ENCODE assay signal across 8 mouse cellular contexts in the genomic region with DNA sequence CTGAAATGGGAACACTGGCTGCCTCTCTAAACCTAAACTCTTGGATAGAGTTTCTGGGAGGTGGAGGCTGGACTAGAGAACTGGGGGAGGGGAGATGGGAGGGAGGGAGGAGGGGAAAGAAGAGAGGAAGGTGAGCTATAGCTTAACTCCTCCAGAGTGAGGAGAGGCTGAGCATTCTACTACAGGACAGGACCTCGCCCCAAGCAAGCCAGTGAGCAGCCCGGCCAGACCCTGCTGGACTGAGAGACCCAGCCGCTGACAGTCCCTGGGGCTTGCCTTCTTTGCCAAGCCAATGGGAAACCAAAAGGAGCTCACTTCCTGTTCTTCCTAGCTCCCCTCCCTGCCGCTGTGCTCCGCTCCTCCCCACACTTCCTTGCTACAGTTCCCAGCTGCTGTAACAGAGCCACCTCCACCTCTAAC. TPM values are rescaled to one million over a fixed set of nuclear protein-coding genes. Genes with fewer than 3 reads are reported as not detected.
DNase-seq lines count a peak whose midpoint lies in the region; ATAC-seq and TF ChIP-seq lines count a peak whose summit lies in the region.

No protein-coding gene starts in this region.

- H3K9me3 ChIP-seq in forebrain, embryonic 12.5 days = no peaks in the 10 kb centered on the region
- no peaks in the 10 kb centered on the region for H3K9me3 ChIP-seq in forebrain, embryonic 10.5 days
- H3K9me3 ChIP-seq in embryonic facial prominence, embryonic 12.5 days = no peaks in the 10 kb centered on the region
- H3K9me3 ChIP-seq in intestine, postnatal 0 days (ENCODE audit: control insufficient read depth) = no peaks in the 10 kb centered on the region
- H3K9me3 ChIP-seq in lung, embryonic 14.5 days (ENCODE audit: low read depth, low read length) = no peaks in the 10 kb centered on the region

- no peak overlapping the region for H3K4me3 ChIP-seq in forebrain, embryonic 12.5 days (replicated peaks)
- no peak overlapping the region for H3K4me3 ChIP-seq in forebrain, embryonic 10.5 days
- no peak overlapping the region for H3K4me3 ChIP-seq in embryonic facial prominence, embryonic 12.5 days
- no peak overlapping the region for H3K4me3 ChIP-seq in intestine, postnatal 0 days (ENCODE audit: low read depth, low read length)
- no peak overlapping the region for H3K4me3 ChIP-seq in lung, embryonic 14.5 days (ENCODE audit: low read depth, low read length)
- H3K4me3 ChIP-seq in thymus, adult 2 months (ENCODE audit: control insufficient read depth, insufficient read depth, low read length) = no peak overlapping the region

- H3K36me3 ChIP-seq in forebrain, embryonic 12.5 days (replicated peaks) = peaks cover 58% of the 10 kb centered on the region
- H3K36me3 ChIP-seq in forebrain, embryonic 10.5 days (replicated peaks) = peaks cover 54% of the 10 kb centered on the region
- H3K36me3 ChIP-seq in embryonic facial prominence, embryonic 12.5 days = peaks cover 3% of the 10 kb centered on the region; the same call in 1 of the 2 replicates
- H3K36me3 ChIP-seq in intestine, postnatal 0 days (ENCODE audit: control insufficient read depth, insufficient read depth) = peaks cover 14% of the 10 kb centered on the region; the same call in 1 of the 2 replicates
- H3K36me3 ChIP-seq in lung, embryonic 14.5 days (ENCODE audit: insufficient read depth) = no peaks in the 10 kb centered on the region
- H3K36me3 ChIP-seq in thymus, adult 2 months (ENCODE audit: control insufficient read depth, insufficient read depth, low read length) = no peaks in the 10 kb centered on the region

- no peak for DNase-seq in forebrain, embryonic 10.5 days (ENCODE audit: extremely low spot score, low spot score)
- DNase-seq in lung, embryonic 14.5 days = peak; percentile 58
- DNase-seq in thymus, postnatal 25 days = no peak
- DNase-seq in frontal cortex, postnatal 36 days (ENCODE audit: low spot score in 2 of 2) = no peak
- no peak for DNase-seq in thymus, adult 2 months

- no peak for TF ChIP-seq CTCF in intestine, postnatal 0 days (IDR thresholded peaks at IDR 0.05; ENCODE audit: low read depth)
- TF ChIP-seq CTCF in lung, embryonic 14.5 days (IDR thresholded peaks at IDR 0.05; ENCODE audit: low read depth) = no peak
- TF ChIP-seq CTCF in thymus, adult 2 months (IDR thresholded peaks at IDR 0.05; ENCODE audit: borderline replicate concordance, control insufficient read depth, extremely low read depth, insufficient read depth, low read length, poor library complexity) = no peak

- no peaks in the 10 kb centered on the region for H3K4me1 ChIP-seq in forebrain, embryonic 12.5 days
- peaks cover 27% of the 10 kb centered on the region for H3K4me1 ChIP-seq in forebrain, embryonic 10.5 days
- H3K4me1 ChIP-seq in embryonic facial prominence, embryonic 12.5 days = 0 out of 2 replicates have a peak, but pooled peaks cover 7% of the 10 kb centered on the region
- no peaks in the 10 kb centered on the region for H3K4me1 ChIP-seq in intestine, postnatal 0 days (replicated peaks; ENCODE audit: control insufficient read depth, insufficient read depth, low read length)
- H3K4me1 ChIP-seq in lung, embryonic 14.5 days (ENCODE audit: insufficient read depth) = 0 out of 2 replicates have a peak, but pooled peaks cover 3% of the 10 kb centered on the region
- H3K4me1 ChIP-seq in thymus, adult 2 months (replicated peaks; ENCODE audit: control insufficient read depth, insufficient read depth, low read length) = no peaks in the 10 kb centered on the region; the same call in 1 of the 2 replicates

- H3K9ac ChIP-seq in forebrain, embryonic 12.5 days = no peak overlapping the region
- no peak overlapping the region for H3K9ac ChIP-seq in embryonic facial prominence, embryonic 12.5 days
- no peak overlapping the region for H3K9ac ChIP-seq in intestine, postnatal 0 days (ENCODE audit: low read depth, low read length)
- H3K9ac ChIP-seq in lung, embryonic 14.5 days = no peak overlapping the region

- ATAC-seq in forebrain, embryonic 12.5 days (ENCODE audit: low FRiP score) = no peak
- ATAC-seq in embryonic facial prominence, embryonic 12.5 days (ENCODE audit: insufficient number of reproducible peaks, insufficient read depth, low FRiP score, low TSS enrichment) = 0 out of 2 replicates have a peak, but pooled peaks have one; percentile 30
- no peak for ATAC-seq in intestine, postnatal 0 days
- peak; percentile 45; the same call in 1 of the 2 replicates for ATAC-seq in lung, embryonic 14.5 days (ENCODE audit: insufficient read depth)

- 52% methylated on average over 5 of the region's 5 CpGs for WGBS in forebrain, embryonic 12.5 days
- WGBS in forebrain, embryonic 10.5 days = 40% methylated on average over 5 of the region's 5 CpGs
- 11% methylated on average over 5 of the region's 5 CpGs for WGBS in embryonic facial prominence, embryonic 12.5 days
- WGBS in intestine, postnatal 0 days = 22% methylated on average over 5 of the region's 5 CpGs
- 15% methylated on average over 5 of the region's 5 CpGs for WGBS in lung, embryonic 14.5 days
- WGBS in thymus, adult 2 months = 39% methylated on average over 5 of the region's 5 CpGs

- H3K27me3 ChIP-seq in forebrain, embryonic 12.5 days = no peaks in the 10 kb centered on the region
- peaks cover 6% of the 10 kb centered on the region; the same call in 1 of the 2 replicates for H3K27me3 ChIP-seq in forebrain, embryonic 10.5 days (ENCODE audit: poor library complexity, severe bottlenecking)
- H3K27me3 ChIP-seq in embryonic facial prominence, embryonic 12.5 days = no peaks in the 10 kb centered on the region
- no peaks in the 10 kb centered on the region for H3K27me3 ChIP-seq in intestine, postnatal 0 days (replicated peaks; ENCODE audit: control insufficient read depth, insufficient read depth, low read length)
- H3K27me3 ChIP-seq in lung, embryonic 14.5 days (ENCODE audit: insufficient read depth, low read length) = no peaks in the 10 kb centered on the region
- no peaks in the 10 kb centered on the region for H3K27me3 ChIP-seq in thymus, adult 2 months (ENCODE audit: control insufficient read depth, insufficient read depth, low read length)

- no peak for TF ChIP-seq POLR2A in thymus, adult 2 months (IDR thresholded peaks at IDR 0.05; ENCODE audit: control insufficient read depth, extremely low read depth, insufficient read depth, low read length, poor library complexity)

- no peak overlapping the region for H3K4me2 ChIP-seq in forebrain, embryonic 12.5 days
- peak overlapping the region; percentile 24 for H3K4me2 ChIP-seq in embryonic facial prominence, embryonic 12.5 days (replicated peaks)
- peak overlapping the region; percentile 46 for H3K4me2 ChIP-seq in intestine, postnatal 0 days (replicated peaks; ENCODE audit: low read depth)
- H3K4me2 ChIP-seq in lung, embryonic 14.5 days = peak overlapping the region; percentile 36

- H3K27ac ChIP-seq in forebrain, embryonic 12.5 days = 0 out of 2 replicates have a peak overlapping the region, but pooled peaks have one; percentile 5
- no peak overlapping the region for H3K27ac ChIP-seq in forebrain, embryonic 10.5 days
- H3K27ac ChIP-seq in embryonic facial prominence, embryonic 12.5 days = no peak overlapping the region
- H3K27ac ChIP-seq in intestine, postnatal 0 days (ENCODE audit: low read depth, low read length) = no peak overlapping the region
- 0 out of 2 replicates have a peak overlapping the region, but pooled peaks have one; percentile 30 for H3K27ac ChIP-seq in lung, embryonic 14.5 days (ENCODE audit: low read depth)
- no peak overlapping the region for H3K27ac ChIP-seq in thymus, adult 2 months (ENCODE audit: control insufficient read depth, insufficient read depth, low read length)

RNA-seq across cellular contexts. Expression of a gene that starts 19.6 kb away (rescaled TPM):
- 9.3 and 12.7 TPM in 2 replicates for polyA plus RNA-seq in forebrain, embryonic 12.5 days (2016; fragmentation: Nextera tagmentation; extraction: Ambion mirVana)
- 6.5 and 6.6 TPM in 2 replicates for polyA plus RNA-seq in forebrain, embryonic 10.5 days (2016; fragmentation: Nextera tagmentation; extraction: Ambion mirVana)
- 3.9 and 4.4 TPM in 2 replicates for polyA plus RNA-seq in embryonic facial prominence, embryonic 12.5 days (2016; fragmentation: Nextera tagmentation; extraction: Ambion mirVana)
- 1.0 and 1.3 TPM in 2 replicates for polyA plus RNA-seq in intestine, postnatal 0 days (2015; fragmentation: Nextera tagmentation; extraction: Ambion mirVana)
- polyA plus RNA-seq in lung, embryonic 14.5 days (2014; fragmentation: Nextera tagmentation; extraction: Ambion mirVana) = 5.5 and 5.7 TPM in 2 replicates
- polyA plus RNA-seq in thymus, adult 2 months (2012; rRNA removed) = 1.1 TPM in 2 replicates

RNA-seq across cellular contexts. Expression of a gene that starts 37.8 kb away (rescaled TPM):
- 216 and 229 TPM in 2 replicates for polyA plus RNA-seq in forebrain, embryonic 12.5 days (2016; fragmentation: Nextera tagmentation; extraction: Ambion mirVana)
- 134 and 144 TPM in 2 replicates for polyA plus RNA-seq in forebrain, embryonic 10.5 days (2016; fragmentation: Nextera tagmentation; extraction: Ambion mirVana)
- polyA plus RNA-seq in embryonic facial prominence, embryonic 12.5 days (2016; fragmentation: Nextera tagmentation; extraction: Ambion mirVana) = 125 and 128 TPM in 2 replicates
- 5.8 and 6.6 TPM in 2 replicates for polyA plus RNA-seq in intestine, postnatal 0 days (2015; fragmentation: Nextera tagmentation; extraction: Ambion mirVana)
- polyA plus RNA-seq in lung, embryonic 14.5 days (2014; fragmentation: Nextera tagmentation; extraction: Ambion mirVana) = 55.5 and 73.6 TPM in 2 replicates
- polyA plus RNA-seq in thymus, adult 2 months (2012; rRNA removed) = 38.9 and 39.5 TPM in 2 replicates

RNA-seq across cellular contexts. Expression of a gene that starts 46.2 kb away (rescaled TPM):
- 12.5 and 14.5 TPM in 2 replicates for polyA plus RNA-seq in forebrain, embryonic 12.5 days (2016; fragmentation: Nextera tagmentation; extraction: Ambion mirVana)
- 10.1 and 11.0 TPM in 2 replicates for polyA plus RNA-seq in forebrain, embryonic 10.5 days (2016; fragmentation: Nextera tagmentation; extraction: Ambion mirVana)
- polyA plus RNA-seq in embryonic facial prominence, embryonic 12.5 days (2016; fragmentation: Nextera tagmentation; extraction: Ambion mirVana) = 13.4 and 13.9 TPM in 2 replicates
- 19.2 and 25.0 TPM in 2 replicates for polyA plus RNA-seq in intestine, postnatal 0 days (2015; fragmentation: Nextera tagmentation; extraction: Ambion mirVana)
- polyA plus RNA-seq in lung, embryonic 14.5 days (2014; fragmentation: Nextera tagmentation; extraction: Ambion mirVana) = 10.5 and 10.8 TPM in 2 replicates
- polyA plus RNA-seq in thymus, adult 2 months (2012; rRNA removed) = 21.8 and 23.9 TPM in 2 replicates

RNA-seq across cellular contexts. Expression of a gene that starts 48.5 kb away (rescaled TPM):
- polyA plus RNA-seq in forebrain, embryonic 12.5 days (2016; fragmentation: Nextera tagmentation; extraction: Ambion mirVana) = 8.5 and 14.4 TPM in 2 replicates
- 2.2 and 3.9 TPM in 2 replicates for polyA plus RNA-seq in forebrain, embryonic 10.5 days (2016; fragmentation: Nextera tagmentation; extraction: Ambion mirVana)
- polyA plus RNA-seq in embryonic facial prominence, embryonic 12.5 days (2016; fragmentation: Nextera tagmentation; extraction: Ambion mirVana) = 10.2 and 13.0 TPM in 2 replicates
- 1,214 and 1,240 TPM in 2 replicates for polyA plus RNA-seq in intestine, postnatal 0 days (2015; fragmentation: Nextera tagmentation; extraction: Ambion mirVana)
- 0.75 and 1.4 TPM in 2 replicates for polyA plus RNA-seq in lung, embryonic 14.5 days (2014; fragmentation: Nextera tagmentation; extraction: Ambion mirVana)
- polyA plus RNA-seq in thymus, adult 2 months (2012; rRNA removed) = 40.6 and 48.0 TPM in 2 replicates

Comparison
In these comparisons a context has a peak if more than half of its experiments do, and no peak if none do; other contexts are left out.
1. H3K27ac ChIP-seq: peak in forebrain, embryonic 12.5 days (single experiment) and lung, embryonic 14.5 days (single experiment); none in forebrain, embryonic 10.5 days (single experiment), embryonic facial prominence, embryonic 12.5 days (single experiment), intestine, postnatal 0 days (single experiment) and thymus, adult 2 months (single experiment).
2. ATAC-seq: peak in embryonic facial prominence, embryonic 12.5 days (single experiment) and lung, embryonic 14.5 days (single experiment); none in forebrain, embryonic 12.5 days (single experiment) and intestine, postnatal 0 days (single experiment).